Mouse (Mus musculus) midbrain, embryonic 10.5 days (tissue): Measurements from ENCODE around the gene Cks2. TPM values are rescaled to one million over a fixed set of nuclear protein-coding genes. Genes with fewer than 3 reads are reported as not detected.

Source experiments
- DNase-seq: peaks from one replicate; pipeline ENCODE4 v3.0.0-alpha.2; 2017; ENCODE audit warnings: low spot score
- H3K27ac ChIP-seq: fragments of 300-500 bp; sonication (generic); replicated peaks from 2 replicates; pipeline ENCODE4 v1.5.1; 2016; ENCODE audit warnings: mild to moderate bottlenecking
- H3K27me3 ChIP-seq: fragments of 300-500 bp; sonication (generic); 2 replicates; pipeline ENCODE4 v1.6.1; 2016; ENCODE audit warnings: low read depth, mild to moderate bottlenecking; ENCODE audit not compliant: poor library complexity, severe bottlenecking
- H3K36me3 ChIP-seq: fragments of 300-500 bp; sonication (generic); 2 replicates; pipeline ENCODE4 v1.6.1; 2016; ENCODE audit warnings: mild to moderate bottlenecking, moderate library complexity
- H3K4me1 ChIP-seq: fragments of 300-500 bp; sonication (generic); 2 replicates; pipeline ENCODE4 v1.6.1; 2016
- H3K4me3 ChIP-seq: fragments of 300-500 bp; sonication (generic); 2 replicates; pipeline ENCODE4 v1.5.1; 2016; ENCODE audit warnings: mild to moderate bottlenecking, moderate library complexity
- H3K9me3 ChIP-seq: fragments of 300-500 bp; sonication (generic); replicated peaks from 2 replicates; pipeline ENCODE4 v1.6.1; 2016; ENCODE audit warnings: mild to moderate bottlenecking
- WGBS: fragments of 180-500 bp; shearing (Covaris S2); methylation state at CpG from one replicate; pipeline ENCODE4 v1.1.7; 2016; 5-methylcytosine and 5-hydroxymethylcytosine counted together
- polyA plus RNA-seq: library from polyadenylated mRNA; unstranded; fragments of >200 nt; fragmentation: Nextera tagmentation; extraction: Ambion mirVana; gene quantifications from 2 replicates; pipeline ENCODE4 v1.2.1, GENCODE M21; 2016

The Cks2 gene
- polyA plus RNA-seq, 1 experiment from 2014 or later: 427 TPM

DNA sequence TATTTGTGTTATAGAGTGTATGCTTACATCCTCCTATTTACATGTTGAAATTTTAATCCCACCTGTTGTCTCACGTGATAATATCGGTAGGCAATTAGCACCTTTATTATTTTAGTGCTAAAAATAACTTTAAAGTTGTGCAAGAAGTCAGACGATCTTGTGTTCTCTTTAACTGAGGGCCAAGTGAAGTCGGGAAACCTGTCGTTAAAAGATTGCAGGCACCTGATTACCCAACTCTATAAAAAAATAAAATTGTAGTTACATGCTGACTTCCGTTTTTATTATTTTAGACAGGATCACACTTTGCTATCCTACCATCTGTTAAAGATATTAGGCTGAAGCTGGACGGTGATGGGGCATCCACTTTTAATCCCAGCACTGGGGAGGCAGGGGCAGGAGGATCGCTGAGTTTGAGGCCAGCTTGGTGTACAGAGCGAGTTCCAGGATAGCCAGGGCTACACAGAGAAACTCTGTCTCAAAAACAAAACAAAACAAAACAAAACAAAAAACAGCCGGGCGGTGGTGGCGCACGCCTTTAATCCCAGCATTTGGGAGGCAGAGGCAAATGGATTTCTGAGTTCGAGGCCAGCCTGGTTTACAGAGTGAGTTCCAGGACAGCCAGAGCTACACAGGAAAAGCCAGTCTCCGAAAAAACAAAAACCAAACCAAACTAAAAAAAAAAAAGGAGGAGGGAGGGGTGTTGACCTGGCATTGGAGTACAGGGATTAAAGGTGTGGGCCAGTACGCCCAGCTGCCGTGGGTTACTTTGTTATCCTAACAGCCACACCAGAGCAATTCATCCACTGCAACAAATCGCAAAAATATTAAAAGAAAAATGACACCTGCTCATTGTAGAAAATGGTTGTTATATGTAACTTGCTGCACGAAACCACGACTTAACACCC lies 856 bp upstream of the Cks2 start:
- peaks cover 41% of the 10 kb centered on the region for H3K4me1 ChIP-seq
- H3K27me3 ChIP-seq: no peaks in the 10 kb centered on the region
- H3K9me3 ChIP-seq: no peaks in the 10 kb centered on the region
- H3K4me3 ChIP-seq: peak overlapping the region; percentile 88
- no peaks in the 10 kb centered on the region for H3K36me3 ChIP-seq
- H3K27ac ChIP-seq: peak overlapping the region; percentile 98
- WGBS: 48% methylated on average over 20 of the region's 20 CpGs
- DNase-seq: no peak

DNA sequence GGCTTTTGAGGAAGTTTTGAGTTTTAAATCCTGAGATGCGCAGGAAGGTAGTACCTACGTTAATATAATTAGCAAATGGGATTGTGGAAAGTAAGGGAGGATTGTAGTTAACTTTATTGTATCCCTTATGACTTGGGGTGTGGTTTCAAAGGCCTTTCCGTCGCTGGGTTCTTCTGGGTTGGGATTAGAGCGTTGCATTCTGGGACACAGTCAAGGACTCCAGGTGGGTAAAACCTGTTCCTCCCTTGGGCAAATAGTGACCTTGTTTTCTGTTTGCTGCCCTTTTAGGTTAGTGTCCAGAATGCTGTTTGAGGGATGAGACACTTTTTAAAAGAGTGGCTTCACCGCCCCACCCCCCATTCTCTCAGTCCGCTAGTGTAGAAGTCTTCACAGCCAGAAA lies 840 bp downstream of the Cks2 start:
- Histone ChIP-seq H3K4me3 (peak overlapping the region; percentile 88), H3K9me3 (no peaks in the 10 kb centered on the region), H3K36me3 (peaks cover 12% of the 10 kb centered on the region), H3K4me1 (peaks cover 43% of the 10 kb centered on the region), H3K27me3 (no peaks in the 10 kb centered on the region), H3K27ac (peak overlapping the region; percentile 98)
- WGBS: under 1% methylated on average over 7 of the region's 7 CpGs
- DNase-seq: peak; percentile 17

DNA sequence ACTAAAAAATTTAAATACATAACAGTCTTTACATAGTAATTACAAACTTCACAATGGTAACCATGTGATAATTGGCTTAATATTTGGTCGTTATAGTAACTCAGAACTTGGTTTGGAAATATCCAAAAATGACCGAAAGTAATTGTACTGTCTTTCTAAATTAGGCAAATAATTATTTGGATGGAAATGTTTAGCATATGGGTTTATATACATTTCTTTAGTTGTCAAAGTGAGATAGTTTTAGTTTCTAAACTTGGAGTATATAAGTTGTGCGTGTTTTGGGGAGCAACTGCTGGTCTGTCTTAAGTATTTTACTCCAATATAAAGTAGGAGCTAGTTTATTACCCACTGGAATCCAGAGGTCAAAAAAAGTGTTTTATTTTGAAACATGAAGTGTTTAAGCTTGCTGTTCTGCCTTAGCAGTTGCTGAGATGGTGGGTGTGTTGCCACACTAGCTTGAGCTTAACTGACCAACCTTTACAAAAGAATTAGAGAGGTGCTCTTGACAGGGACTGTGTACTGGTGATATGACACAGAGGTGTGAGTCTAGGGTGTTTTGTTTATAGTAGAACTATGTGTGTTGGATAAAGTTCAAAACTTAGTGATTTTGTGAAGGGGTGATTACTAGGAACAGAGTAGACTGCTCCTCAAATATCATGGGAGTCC lies 1.5 kb downstream of the Cks2 start:
- Histone ChIP-seq H3K9me3 (no peaks in the 10 kb centered on the region), H3K36me3 (peaks cover 16% of the 10 kb centered on the region), H3K4me1 (peaks cover 49% of the 10 kb centered on the region), H3K27ac (peak overlapping the region; percentile 98), H3K27me3 (no peaks in the 10 kb centered on the region), H3K4me3 (peak overlapping the region; percentile 88)
- DNase-seq: no peak
- WGBS: 27% methylated on average over 3 of the region's 3 CpGs

DNA sequence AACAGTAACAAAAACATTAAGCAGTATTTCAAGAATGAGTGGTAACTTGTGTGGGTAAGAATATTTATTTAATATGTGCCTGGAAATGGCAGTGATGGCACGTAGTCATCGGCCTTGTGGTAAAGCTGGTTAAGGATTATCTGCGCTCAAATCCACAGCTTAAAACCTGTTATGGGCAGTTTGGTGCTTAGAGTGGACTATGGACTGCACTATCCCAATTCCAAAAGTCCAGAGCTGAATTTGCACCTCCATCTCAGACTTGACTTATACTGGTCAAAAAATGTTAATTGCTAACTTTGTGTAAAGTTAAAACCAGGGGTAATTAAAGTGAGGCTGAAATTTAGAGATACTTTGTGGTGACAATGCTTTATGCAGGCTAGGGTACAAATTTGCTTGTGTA lies 2.7 kb downstream of the Cks2 start:
- Histone ChIP-seq H3K9me3 (no peaks in the 10 kb centered on the region), H3K27me3 (no peaks in the 10 kb centered on the region), H3K36me3 (peaks cover 21% of the 10 kb centered on the region), H3K4me3 (peak overlapping the region; percentile 88), H3K4me1 (peaks cover 54% of the 10 kb centered on the region), H3K27ac (no peak overlapping the region)
- DNase-seq: no peak
- WGBS: 94% methylated on average over 3 of the region's 3 CpGs

DNA sequence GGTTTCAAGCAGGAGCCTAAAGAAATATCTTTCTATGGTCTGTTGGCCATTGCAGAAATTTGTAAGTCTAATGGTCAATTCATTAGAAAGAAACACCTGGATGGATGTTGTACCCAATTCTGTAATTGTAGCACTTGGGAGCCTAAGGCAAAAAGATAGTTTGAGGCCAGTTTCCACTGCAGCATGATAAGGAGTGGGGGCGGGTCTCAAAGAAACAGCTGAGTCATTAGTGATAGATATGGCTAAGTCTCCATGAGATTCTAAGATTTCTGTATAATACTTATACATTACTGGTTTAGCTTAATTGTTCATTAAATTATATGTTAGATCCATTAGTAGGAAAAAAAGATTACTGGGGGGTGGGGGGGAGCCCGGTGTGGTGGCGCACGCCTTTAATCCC lies 3.2 kb downstream of the Cks2 start:
- Histone ChIP-seq H3K4me3 (peak overlapping the region; percentile 88; the same call in 1 of the 2 replicates), H3K36me3 (peaks cover 26% of the 10 kb centered on the region), H3K27me3 (no peaks in the 10 kb centered on the region), H3K9me3 (no peaks in the 10 kb centered on the region), H3K27ac (no peak overlapping the region), H3K4me1 (peaks cover 56% of the 10 kb centered on the region)
- 91% methylated on average over 4 of the region's 4 CpGs for WGBS
- no peak for DNase-seq

DNA sequence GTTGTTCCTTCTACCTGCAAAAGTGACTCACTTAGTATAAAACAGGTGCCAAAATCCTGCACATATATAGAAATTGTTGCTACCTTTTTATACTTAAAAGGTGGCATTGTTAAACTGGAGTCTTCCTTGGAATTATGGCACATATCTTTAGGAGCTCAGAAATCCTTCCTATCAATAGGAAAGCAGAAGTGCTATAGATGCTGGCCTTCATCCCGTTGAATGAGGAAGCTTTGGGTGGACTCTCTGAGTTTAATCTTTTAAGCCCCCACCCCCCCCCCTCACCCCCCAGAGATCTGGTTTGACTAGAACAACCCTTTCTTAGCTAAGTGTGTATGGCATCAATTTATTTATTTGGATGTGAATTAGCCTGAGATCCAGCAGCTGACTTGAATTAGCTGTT lies 4.7 kb downstream of the Cks2 start:
- peaks cover 41% of the 10 kb centered on the region for H3K36me3 ChIP-seq
- H3K27me3 ChIP-seq: no peaks in the 10 kb centered on the region
- H3K9me3 ChIP-seq: no peaks in the 10 kb centered on the region
- H3K4me3 ChIP-seq: no peak overlapping the region
- no peak for DNase-seq
- H3K4me1 ChIP-seq: peaks cover 50% of the 10 kb centered on the region
- 45% methylated on average over 1 of the region's 1 CpGs for WGBS
- no peak overlapping the region for H3K27ac ChIP-seq

DNA sequence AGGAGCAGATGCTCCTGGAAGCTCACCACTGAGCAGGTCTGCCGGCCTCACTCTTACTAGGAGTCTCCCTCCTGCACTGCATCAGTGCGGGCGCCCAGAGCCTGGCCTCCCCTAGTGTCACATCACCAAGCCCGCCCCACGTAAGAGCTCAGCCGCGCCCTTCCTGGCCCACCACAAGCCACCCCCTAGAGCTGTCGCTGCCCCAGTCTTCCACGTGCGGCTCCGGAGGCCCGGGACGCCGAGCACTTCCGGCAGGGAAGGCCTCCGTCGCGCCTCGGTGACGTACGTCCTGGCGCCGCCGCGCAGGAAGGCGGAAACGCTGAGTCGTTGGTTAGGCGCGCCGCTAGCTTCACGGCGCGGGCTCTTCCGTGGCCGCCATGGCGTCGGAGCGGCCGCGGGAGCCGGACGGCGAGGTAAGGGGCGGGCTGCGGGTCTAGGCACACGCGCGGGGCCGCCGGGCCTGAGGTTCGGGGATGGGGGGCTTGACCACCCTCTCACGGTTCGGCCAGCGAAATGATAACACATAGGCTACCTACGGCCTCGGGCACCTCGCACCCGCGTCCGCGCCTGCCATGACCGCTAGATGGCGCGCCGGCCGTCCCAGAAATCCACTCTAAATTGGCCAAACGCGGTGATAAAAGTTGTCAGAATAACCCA lies 6.5 kb downstream of the Cks2 start, which contains the start of gene Secisbp2:
Gene Secisbp2 (plus strand): TSS at position 290 of the 657 bp plus-strand sequence.
- Histone ChIP-seq H3K9me3 (no peaks in the 10 kb centered on the region), H3K4me3 (peak within 1 kb of the TSS; percentile 77), H3K36me3 (peaks cover 59% of the 10 kb centered on the region), H3K27ac (peak within 1 kb of the TSS; percentile 95), H3K4me1 (peaks cover 44% of the 10 kb centered on the region), H3K27me3 (no peaks in the 10 kb centered on the region)
- under 1% methylated on average over 69 of the region's 69 CpGs for WGBS
- DNase-seq: peak; percentile 92

DNA sequence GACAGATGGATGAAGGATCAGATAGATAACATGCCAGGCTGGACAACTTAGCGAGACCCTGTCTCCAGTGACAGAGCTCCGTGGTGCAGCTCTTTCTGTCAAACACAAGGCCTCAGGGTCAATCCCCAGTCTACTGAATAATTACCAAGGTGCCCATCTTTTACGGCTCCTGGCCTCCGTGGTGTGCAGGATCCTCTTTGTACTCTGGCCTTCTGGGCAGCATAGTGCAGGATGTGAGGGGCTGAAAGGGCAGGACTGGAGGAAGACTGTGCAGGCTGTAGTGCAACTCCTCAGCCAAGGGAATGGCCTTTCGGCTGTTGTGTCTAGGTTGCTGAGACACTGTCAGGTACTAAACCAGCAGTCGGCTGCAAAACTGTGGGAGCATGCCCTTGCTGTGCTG lies 8.1 kb downstream of the Cks2 start:
- WGBS: 92% methylated on average over 6 of the region's 6 CpGs
- H3K36me3 ChIP-seq: peaks cover 75% of the 10 kb centered on the region
- no peak overlapping the region for H3K27ac ChIP-seq
- H3K4me1 ChIP-seq: peaks cover 28% of the 10 kb centered on the region
- DNase-seq: no peak
- no peaks in the 10 kb centered on the region for H3K9me3 ChIP-seq
- no peaks in the 10 kb centered on the region for H3K27me3 ChIP-seq
- no peak overlapping the region for H3K4me3 ChIP-seq

DNA sequence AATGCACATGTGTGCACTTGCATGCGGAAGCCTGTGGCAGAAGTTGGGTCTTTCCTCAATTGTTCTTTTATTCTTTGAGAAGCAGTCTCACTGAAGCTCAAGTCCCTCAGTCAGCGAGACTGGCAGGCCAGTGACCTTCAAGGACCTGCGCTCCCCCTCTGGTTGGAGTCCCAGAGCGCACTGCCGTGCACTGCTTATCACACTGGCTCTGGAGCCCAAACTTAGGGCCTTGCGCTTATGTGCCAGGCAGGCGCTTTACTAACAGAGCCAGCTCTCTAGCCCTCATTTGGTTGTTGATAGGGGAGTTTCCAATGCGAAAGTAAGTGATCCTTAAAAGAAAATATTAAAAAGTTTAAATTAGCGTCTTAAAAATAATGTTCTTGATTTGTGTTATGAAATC lies 8.9 kb downstream of the Cks2 start:
- Histone ChIP-seq H3K9me3 (no peaks in the 10 kb centered on the region), H3K4me3 (no peak overlapping the region), H3K4me1 (peaks cover 20% of the 10 kb centered on the region), H3K27me3 (no peaks in the 10 kb centered on the region), H3K36me3 (peaks cover 83% of the 10 kb centered on the region), H3K27ac (no peak overlapping the region)
- 94% methylated on average over 9 of the region's 9 CpGs for WGBS
- DNase-seq: no peak

DNA sequence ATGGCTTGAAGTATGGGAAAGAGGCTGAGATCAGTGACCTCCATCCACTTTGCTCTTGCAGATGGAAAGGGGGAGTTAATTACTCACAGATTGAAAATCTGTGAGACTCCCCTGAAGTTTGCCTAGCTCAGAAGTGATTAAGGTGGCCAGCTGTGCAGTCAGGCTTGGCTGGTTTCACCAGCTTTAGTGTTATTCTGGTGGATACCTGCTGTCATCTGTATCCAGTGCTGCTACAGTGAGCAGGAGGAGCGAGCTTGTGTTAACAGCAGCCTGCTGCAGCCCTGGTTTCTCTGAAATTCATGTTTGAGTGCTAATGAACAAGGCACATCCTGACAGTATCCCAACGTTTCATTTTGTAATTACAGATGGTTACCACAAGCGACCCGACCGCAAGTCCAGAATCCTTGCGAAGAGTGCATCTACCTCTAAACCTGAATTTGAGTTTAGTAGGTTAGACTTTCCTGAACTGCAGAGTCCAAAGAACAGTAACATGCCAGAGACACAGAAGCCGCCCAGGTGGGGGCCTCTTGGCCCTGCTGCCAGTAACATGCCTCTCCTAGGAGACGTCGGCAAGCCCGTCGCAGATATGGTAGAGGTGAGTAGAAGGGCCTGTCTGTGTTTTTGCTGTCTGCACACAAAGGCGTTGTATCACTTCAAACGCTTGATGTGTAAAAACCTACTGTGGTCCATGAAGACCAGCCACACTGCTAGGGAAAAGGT lies 11.6 kb downstream of the Cks2 start:
- Histone ChIP-seq H3K9me3 (no peaks in the 10 kb centered on the region), H3K36me3 (peaks cover 93% of the 10 kb centered on the region), H3K4me3 (no peak overlapping the region), H3K27ac (no peak overlapping the region), H3K4me1 (peaks cover 10% of the 10 kb centered on the region), H3K27me3 (no peaks in the 10 kb centered on the region)
- no peak for DNase-seq
- 94% methylated on average over 13 of the region's 13 CpGs for WGBS

DNA sequence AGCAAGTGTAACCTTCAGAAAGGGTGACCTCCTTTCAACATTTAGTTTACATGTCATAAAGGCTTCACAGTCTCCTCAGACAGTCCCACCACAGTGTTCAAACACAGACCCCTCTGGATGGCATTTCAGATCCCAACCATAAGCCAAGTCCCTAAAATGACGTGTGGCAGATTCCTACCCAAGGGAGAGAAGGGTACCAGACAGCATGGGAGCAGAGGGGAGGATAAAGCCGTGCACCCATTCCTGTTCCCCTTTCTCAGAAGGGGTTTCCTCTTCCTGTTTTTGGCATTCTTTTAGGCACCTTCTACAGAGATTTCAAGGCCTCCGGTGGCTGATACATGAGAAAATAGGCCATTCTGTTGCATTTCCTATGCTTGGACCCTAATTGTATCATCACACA lies 13.1 kb downstream of the Cks2 start:
- WGBS: 97% methylated on average over 3 of the region's 3 CpGs
- DNase-seq: no peak
- Histone ChIP-seq H3K27me3 (no peaks in the 10 kb centered on the region), H3K27ac (no peak overlapping the region), H3K9me3 (no peaks in the 10 kb centered on the region), H3K4me3 (no peak overlapping the region), H3K4me1 (no peaks in the 10 kb centered on the region), H3K36me3 (peaks cover 99% of the 10 kb centered on the region)

DNA sequence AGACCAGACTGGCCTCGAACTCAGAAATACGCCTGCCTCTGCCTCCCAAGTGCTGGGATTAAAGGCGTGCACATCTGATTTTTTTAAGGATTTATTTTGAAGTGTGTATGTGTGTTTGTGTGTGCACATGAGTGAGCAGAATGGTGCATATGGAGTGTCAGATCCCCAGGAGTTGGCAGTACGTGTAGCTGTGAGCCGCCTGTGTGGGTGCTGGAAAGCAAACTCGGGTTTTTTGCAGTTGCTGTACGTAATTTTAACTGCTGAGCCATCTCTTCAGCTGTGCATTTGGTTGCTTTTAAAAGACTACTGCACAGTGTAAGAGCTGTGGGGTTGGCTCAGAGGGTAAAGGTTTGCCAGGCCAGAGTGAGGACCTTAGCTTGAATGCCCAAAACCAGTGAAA lies 14.5 kb downstream of the Cks2 start:
- no peak for DNase-seq
- Histone ChIP-seq H3K4me3 (no peak overlapping the region), H3K9me3 (no peaks in the 10 kb centered on the region), H3K27me3 (no peaks in the 10 kb centered on the region), H3K4me1 (no peaks in the 10 kb centered on the region), H3K36me3 (peaks cover 97% of the 10 kb centered on the region), H3K27ac (no peak overlapping the region)
- WGBS: 93% methylated on average over 7 of the region's 7 CpGs
